10 mouse cellular contexts compared by ENCODE assay signal in the genomic region with DNA sequence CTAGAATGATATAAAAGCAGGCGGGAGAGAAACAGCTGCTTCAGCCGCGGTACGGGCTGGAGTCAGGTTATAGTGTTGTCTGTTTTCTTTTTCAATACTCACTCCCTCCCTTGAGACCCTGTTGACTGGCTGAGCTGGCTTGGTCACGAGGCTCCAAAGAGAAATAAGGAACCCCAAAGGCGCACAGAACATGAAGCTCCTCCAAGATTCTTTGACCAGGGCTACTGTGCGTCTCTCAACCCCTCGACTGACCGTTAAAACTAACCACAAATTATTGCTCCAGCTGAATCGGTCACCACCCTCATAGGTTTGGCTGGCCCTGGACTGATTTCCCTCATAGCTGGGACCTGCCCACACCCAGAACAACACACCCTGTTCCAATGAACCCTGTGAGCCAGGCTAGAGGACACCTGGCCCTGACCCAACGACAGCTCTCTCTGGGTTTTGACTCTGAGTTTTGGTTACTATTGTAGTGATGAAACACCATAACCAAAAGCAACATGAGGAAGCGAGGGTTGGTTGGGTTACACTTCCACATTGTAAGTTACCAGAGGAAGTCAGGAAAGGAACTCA. TPM values are rescaled to one million over a fixed set of nuclear protein-coding genes. Genes with fewer than 3 reads are reported as not detected.
DNase-seq lines count a peak whose midpoint lies in the region; ATAC-seq and TF ChIP-seq lines count a peak whose summit lies in the region.
"Had no signal": no experiment of that assay in that cellular context is flagged by ENCODE, and none has a peak within 500 bp of the region (broad histone marks: within the 10 kb centered on the region; RNA-seq: fewer than 3 reads in every experiment).

No protein-coding gene starts in this region.

- H3K9ac ChIP-seq in heart, embryonic 13.5 days: no peak overlapping the region; the same call in 1 of the 2 replicates
- H3K9ac ChIP-seq in midbrain, embryonic 16.5 days (ENCODE audit: low read depth, low read length): no peak overlapping the region
- H3K9ac ChIP-seq: embryonic facial prominence, embryonic 13.5 days had no signal

- TF ChIP-seq CTCF in bone marrow macrophage, adult 2 months (IDR thresholded peaks at IDR 0.05; ENCODE audit: low read depth, low read length): no peak

- no peak for TF ChIP-seq POLR2A in bone marrow macrophage, adult 2 months (IDR thresholded peaks at IDR 0.05; ENCODE audit: borderline replicate concordance, low read depth, low read length)

- DNase-seq in kidney, adult 11 months: peak; percentile 21
- no peak for DNase-seq in kidney, postnatal 14 days
- no peak for DNase-seq in retina, postnatal 1 day
- DNase-seq in testis, postnatal 14 days (ENCODE audit: low spot score): no peak

- no peaks in the 10 kb centered on the region for H3K36me3 ChIP-seq in heart, embryonic 13.5 days
- H3K36me3 ChIP-seq in midbrain, embryonic 16.5 days (ENCODE audit: control insufficient read depth, insufficient read depth, low read length): no peaks in the 10 kb centered on the region
- H3K36me3 ChIP-seq: embryonic facial prominence, embryonic 13.5 days had no signal

- H3K9me3 ChIP-seq in heart, embryonic 13.5 days: no peaks in the 10 kb centered on the region
- H3K9me3 ChIP-seq in midbrain, embryonic 16.5 days (replicated peaks; ENCODE audit: control insufficient read depth, low read length, poor library complexity, severe bottlenecking): no peaks in the 10 kb centered on the region
- H3K9me3 ChIP-seq: embryonic facial prominence, embryonic 13.5 days had no signal

- peaks cover 54% of the 10 kb centered on the region for H3K4me1 ChIP-seq in bone marrow macrophage, adult 2 months (ENCODE audit: control insufficient read depth, insufficient read depth, low read length)
- peaks cover 18% of the 10 kb centered on the region for H3K4me1 ChIP-seq in heart, embryonic 13.5 days
- H3K4me1 ChIP-seq in midbrain, embryonic 16.5 days (ENCODE audit: control insufficient read depth, insufficient read depth, low read length): no peaks in the 10 kb centered on the region

- peak overlapping the region; percentile 56 for H3K4me2 ChIP-seq in heart, embryonic 13.5 days
- H3K4me2 ChIP-seq in midbrain, embryonic 16.5 days (ENCODE audit: low read length): no peak overlapping the region
- H3K4me2 ChIP-seq: embryonic facial prominence, embryonic 13.5 days had no signal

- peak overlapping the region; percentile 58 for H3K4me3 ChIP-seq in bone marrow macrophage, adult 2 months (ENCODE audit: insufficient read depth, low read length)
- peak overlapping the region; percentile 32; the same call in 1 of the 2 replicates for H3K4me3 ChIP-seq in heart, embryonic 13.5 days
- no peak overlapping the region for H3K4me3 ChIP-seq in midbrain, embryonic 16.5 days (ENCODE audit: low read depth, low read length)
- H3K4me3 ChIP-seq: embryonic facial prominence, embryonic 13.5 days had no signal

- 73% methylated on average over 12 of the region's 12 CpGs for WGBS in heart, embryonic 13.5 days
- 88% methylated on average over 12 of the region's 12 CpGs for WGBS in midbrain, embryonic 16.5 days

- peak overlapping the region; percentile 99 for H3K27ac ChIP-seq in bone marrow macrophage, adult 2 months (ENCODE audit: insufficient read depth, low read depth, low read length)
- H3K27ac ChIP-seq in heart, embryonic 13.5 days (replicated peaks): peak overlapping the region; percentile 73
- no peak overlapping the region for H3K27ac ChIP-seq in midbrain, embryonic 16.5 days (ENCODE audit: low read length)

- H3K27me3 ChIP-seq in heart, embryonic 13.5 days (replicated peaks): peaks cover 15% of the 10 kb centered on the region; the same call in 1 of the 2 replicates
- H3K27me3 ChIP-seq in midbrain, embryonic 16.5 days (ENCODE audit: control insufficient read depth, insufficient read depth, low read depth, low read length): no peaks in the 10 kb centered on the region
- H3K27me3 ChIP-seq: embryonic facial prominence, embryonic 13.5 days had no signal

- ATAC-seq in heart, embryonic 13.5 days (ENCODE audit: extremely low read depth, insufficient number of reproducible peaks, low FRiP score, low TSS enrichment): no peak
- peak; percentile 77 for ATAC-seq in monocyte, adult 5-6 weeks (replicated peaks; ENCODE audit: insufficient number of reproducible peaks, low FRiP score, low TSS enrichment, poor library complexity, severe bottlenecking)
- ATAC-seq in midbrain, embryonic 16.5 days: no peak

RNA-seq across cellular contexts. Expression of a gene that starts 0.8 kb away (rescaled TPM):
- polyA plus RNA-seq in bone marrow macrophage, adult 2 months (2012; ENCODE audit: insufficient read depth, insufficient read length, missing spikeins): 117 and 135 TPM in 2 replicates
- 2.1 and 2.6 TPM in 2 replicates for polyA plus RNA-seq in heart, embryonic 13.5 days (2015; fragmentation: Nextera tagmentation; extraction: Ambion mirVana)
- 20.8 to 45.5 TPM (median 29.3 TPM) in 3 replicates for total RNA-seq in monocyte, adult 5-6 weeks (2017)
- 0.42 TPM in 1 of 2 replicates, not detected in the other for polyA plus RNA-seq in midbrain, embryonic 16.5 days (2015; fragmentation: Nextera tagmentation; extraction: Ambion mirVana)

RNA-seq across cellular contexts. Expression of a gene that starts 30.2 kb away (rescaled TPM):
- 34.3 and 38.2 TPM in 2 replicates for polyA plus RNA-seq in bone marrow macrophage, adult 2 months (2012; ENCODE audit: insufficient read depth, insufficient read length, missing spikeins)
- 42.5 and 48.8 TPM in 2 replicates for polyA plus RNA-seq in heart, embryonic 13.5 days (2015; fragmentation: Nextera tagmentation; extraction: Ambion mirVana)
- total RNA-seq in monocyte, adult 5-6 weeks (2017): 3.1 to 3.5 TPM (median 3.3 TPM) in 3 replicates
- polyA plus RNA-seq in midbrain, embryonic 16.5 days (2015; fragmentation: Nextera tagmentation; extraction: Ambion mirVana): 59.3 and 64.5 TPM in 2 replicates

RNA-seq across cellular contexts. Expression of a gene that starts 31.5 kb away (rescaled TPM):
- not detected in 2 replicates for polyA plus RNA-seq in bone marrow macrophage, adult 2 months (2012; ENCODE audit: insufficient read depth, insufficient read length, missing spikeins)
- polyA plus RNA-seq in heart, embryonic 13.5 days (2015; fragmentation: Nextera tagmentation; extraction: Ambion mirVana): 0.31 and 0.45 TPM in 2 replicates
- total RNA-seq in monocyte, adult 5-6 weeks (2017): not detected in 3 replicates
- 107 and 135 TPM in 2 replicates for polyA plus RNA-seq in midbrain, embryonic 16.5 days (2015; fragmentation: Nextera tagmentation; extraction: Ambion mirVana)

RNA-seq across cellular contexts. Expression of a gene that starts 34.7 kb away (rescaled TPM):
- polyA plus RNA-seq in bone marrow macrophage, adult 2 months (2012; ENCODE audit: insufficient read depth, insufficient read length, missing spikeins): 20.2 and 24.1 TPM in 2 replicates
- 40.6 and 42.6 TPM in 2 replicates for polyA plus RNA-seq in heart, embryonic 13.5 days (2015; fragmentation: Nextera tagmentation; extraction: Ambion mirVana)
- 26.6 to 36.7 TPM (median 30.2 TPM) in 3 replicates for total RNA-seq in monocyte, adult 5-6 weeks (2017)
- 42.1 and 45.5 TPM in 2 replicates for polyA plus RNA-seq in midbrain, embryonic 16.5 days (2015; fragmentation: Nextera tagmentation; extraction: Ambion mirVana)

RNA-seq across cellular contexts. Expression of a gene that starts 59.8 kb away (rescaled TPM):
- polyA plus RNA-seq in bone marrow macrophage, adult 2 months (2012; ENCODE audit: insufficient read depth, insufficient read length, missing spikeins): not detected in 2 replicates
- 0.51 and 0.64 TPM in 2 replicates for polyA plus RNA-seq in heart, embryonic 13.5 days (2015; fragmentation: Nextera tagmentation; extraction: Ambion mirVana)
- 0.29 to 0.39 TPM in 2 of 3 replicates, not detected in the other for total RNA-seq in monocyte, adult 5-6 weeks (2017)
- polyA plus RNA-seq in midbrain, embryonic 16.5 days (2015; fragmentation: Nextera tagmentation; extraction: Ambion mirVana): 0.31 and 0.98 TPM in 2 replicates
- polyA plus RNA-seq: intestine, embryonic 14.5 days had no signal

Comparison
In these comparisons a context has a peak if more than half of its experiments do, and no peak if none do; other contexts are left out.
1. RNA of a gene that starts 0.8 kb away (polyA plus RNA-seq): 117 to 135 TPM in bone marrow macrophage, adult 2 months; 2.1 to 2.6 TPM in heart, embryonic 13.5 days and 0.42 TPM in midbrain, embryonic 16.5 days; every median in the first group is over 10 times any median in the second.
2. RNA of a gene that starts 31.5 kb away (polyA plus RNA-seq): 107 to 135 TPM in midbrain, embryonic 16.5 days; 0.31 to 0.45 TPM in heart, embryonic 13.5 days and not detected in bone marrow macrophage, adult 2 months; every median in the first group is over 10 times any median in the second.